Mouse (Mus musculus): Measurements from ENCODE around the gene Naa38.
"Not testable (repeated sequence)": the region's sequence is repeated elsewhere in the genome, so short reads cannot be mapped to it uniquely, and the experiment has no call there.

Naa38 gene

DNA sequence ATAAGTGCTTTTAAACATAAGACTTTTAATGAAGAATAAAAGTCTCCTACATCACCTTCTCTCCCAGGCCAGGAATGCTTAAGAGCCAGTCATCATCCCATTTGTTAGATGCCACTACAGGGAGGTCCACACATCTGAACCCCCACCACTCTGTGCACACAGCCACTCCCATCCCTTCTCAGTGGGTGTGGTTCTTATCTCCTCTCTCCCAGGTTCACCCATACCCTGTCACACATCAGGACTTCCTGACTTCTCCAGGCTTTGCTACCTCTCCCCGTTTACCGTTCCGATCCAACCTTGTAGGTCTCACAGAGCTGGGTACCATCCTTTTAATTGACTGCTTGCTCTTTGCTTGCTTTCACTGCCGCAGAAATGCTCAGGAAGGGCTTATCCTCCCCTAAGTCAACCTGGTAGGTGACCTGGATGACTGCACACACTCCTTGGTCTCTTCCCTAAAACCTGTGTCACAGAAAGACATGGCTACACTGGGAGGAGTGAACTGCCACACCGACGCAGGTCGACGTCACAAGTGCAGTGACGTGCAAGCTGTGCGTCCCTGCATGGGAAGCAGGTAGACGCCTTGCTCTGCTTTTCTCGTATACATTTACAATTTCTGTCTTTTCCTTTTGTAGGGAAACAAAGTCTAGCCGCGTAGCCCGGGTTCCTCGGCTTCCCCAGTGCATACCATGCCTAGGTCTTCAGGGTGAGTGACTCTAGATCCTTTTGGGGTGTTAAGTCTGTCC, 21.9 kb upstream of the Naa38 start:
- DNase-seq: no peak

DNA sequence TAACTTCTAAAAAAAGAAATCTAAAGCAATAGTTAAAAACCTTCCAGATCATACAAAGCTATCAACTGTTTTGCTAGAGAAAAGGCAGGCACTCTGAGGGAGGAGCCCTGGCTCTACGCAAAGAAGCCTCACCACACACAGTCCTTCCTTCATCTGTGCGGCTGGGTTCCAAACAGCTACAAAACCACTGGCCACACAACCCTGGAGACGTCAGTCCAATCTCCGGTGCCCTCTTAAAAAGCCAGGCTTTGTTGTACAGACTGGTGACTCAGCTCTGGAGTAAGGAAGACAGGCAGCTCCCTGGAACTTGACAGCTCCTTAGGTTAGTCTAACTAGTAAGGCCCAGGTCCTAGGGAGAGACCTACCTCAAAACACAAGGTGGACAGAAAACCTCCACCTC, 19.6 kb upstream of the Naa38 start:
- DNase-seq: no peak

DNA sequence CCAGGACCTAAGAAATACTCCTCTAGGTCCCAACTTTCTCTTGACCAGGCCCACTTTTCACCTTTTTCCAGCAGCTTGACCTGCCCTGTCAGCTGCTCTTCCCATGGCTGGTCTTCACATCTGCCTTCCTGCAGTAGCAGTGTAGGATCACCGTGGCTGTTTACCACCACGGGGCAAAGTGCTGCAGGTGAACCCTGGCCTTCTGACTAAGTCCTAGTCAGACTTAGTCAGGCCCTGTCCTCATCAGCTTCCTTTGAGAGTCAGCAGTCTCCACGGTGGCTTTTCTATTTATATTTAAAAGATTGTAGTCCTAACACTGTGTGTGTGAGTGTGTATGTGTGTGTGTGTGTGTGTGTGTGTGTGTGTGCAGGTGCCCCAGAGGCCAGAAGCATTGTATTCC, 17.5 kb upstream of the Naa38 start:
- peak; percentile 77 to 84 for DNase-seq

GRCm38 (mm10) chr11:69379600-69379999, 15.7 kb upstream of the Naa38 start:
- DNase-seq: no peak

DNA sequence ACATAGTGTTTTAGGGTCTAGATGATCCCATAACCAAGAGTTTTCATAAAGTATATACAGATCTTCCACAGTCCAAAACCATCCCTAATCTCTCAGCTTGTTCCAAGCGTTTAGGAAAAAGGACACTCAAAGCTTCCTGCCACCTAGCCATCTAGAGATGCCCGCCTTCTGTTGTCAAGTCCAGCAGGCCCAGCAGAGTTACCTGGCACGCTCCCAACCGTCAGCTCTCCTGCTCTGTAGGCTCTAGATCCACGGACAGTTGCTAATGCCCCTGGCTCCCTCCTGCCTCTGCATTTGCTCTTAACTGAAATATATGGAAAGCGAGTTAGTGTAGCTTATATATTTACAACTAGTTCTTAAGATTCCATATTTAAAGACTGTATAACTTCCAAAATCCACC, 13.9 kb upstream of the Naa38 start:
- DNase-seq: peak in 1 of 2 experiments; percentile 49

DNA sequence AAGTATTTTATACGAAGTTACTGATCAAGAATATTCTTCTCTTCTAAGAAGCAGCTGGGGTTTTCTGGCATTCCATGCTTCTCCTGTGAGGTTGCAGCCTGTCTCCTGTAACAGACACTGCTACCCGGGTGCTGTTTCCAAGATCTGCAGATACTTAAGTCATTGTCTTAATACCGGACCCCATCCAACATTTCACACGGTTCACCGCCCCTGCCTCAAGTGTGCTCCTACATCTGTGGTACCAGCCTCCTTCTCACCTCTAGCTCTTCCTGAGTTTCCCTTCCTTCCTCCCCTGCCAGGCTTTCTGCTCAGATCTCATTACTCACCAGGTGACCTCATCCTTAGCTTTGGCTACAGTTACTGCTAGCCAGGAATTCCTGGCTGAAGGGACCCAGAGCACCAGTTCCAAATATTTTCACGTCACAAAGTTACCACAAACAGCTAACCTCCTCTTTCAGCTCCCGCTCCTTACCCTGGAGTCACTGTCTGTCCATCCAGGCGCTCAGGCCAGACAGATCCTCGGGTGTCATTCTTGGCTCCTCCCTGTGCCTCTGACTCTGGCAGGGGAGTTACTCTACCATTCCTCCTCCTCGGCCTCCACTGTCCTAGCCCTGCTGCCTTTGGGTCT, 12.7 kb upstream of the Naa38 start:
- DNase-seq: peak in 1 of 2 experiments; percentile 28

DNA sequence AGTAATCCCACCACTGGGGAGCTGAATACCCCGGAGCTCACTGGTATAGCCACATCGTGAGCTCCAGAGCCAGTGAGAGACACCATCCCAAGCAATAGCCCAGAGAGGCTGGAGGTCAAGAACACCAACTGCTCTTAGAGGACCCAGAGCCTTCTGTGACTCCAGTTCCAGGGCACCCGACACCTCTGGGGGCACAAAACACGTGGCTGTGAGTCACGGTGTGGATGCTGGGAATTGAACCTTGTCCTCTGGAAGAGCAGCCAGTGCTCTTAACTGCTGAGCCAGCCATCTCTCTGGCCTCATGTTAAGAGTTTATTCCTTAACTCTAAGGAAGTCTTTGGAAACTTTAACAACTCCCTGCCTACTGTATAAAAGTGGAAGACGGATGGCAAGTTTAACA, 10.3 kb upstream of the Naa38 start:
- peak; percentile 89 to 91 for DNase-seq

GRCm38 (mm10) chr11:69386758-69387157, 8.5 kb upstream of the Naa38 start:
- DNase-seq: no peak

GRCm38 (mm10) chr11:69388680-69389079, 6.6 kb upstream of the Naa38 start:
- DNase-seq: no peak

GRCm38 (mm10) chr11:69389531-69390399, 5.5 kb upstream of the Naa38 start:
- peak; percentile 59 to 70 for DNase-seq

GRCm38 (mm10) chr11:69390400-69391034, 4.8 kb upstream of the Naa38 start:
- DNase-seq: peak in 1 of 2 experiments; percentile 74

GRCm38 (mm10) chr11:69394591-69395167, 608 bp upstream of the Naa38 start:
- not testable (repeated sequence) for DNase-seq

DNA sequence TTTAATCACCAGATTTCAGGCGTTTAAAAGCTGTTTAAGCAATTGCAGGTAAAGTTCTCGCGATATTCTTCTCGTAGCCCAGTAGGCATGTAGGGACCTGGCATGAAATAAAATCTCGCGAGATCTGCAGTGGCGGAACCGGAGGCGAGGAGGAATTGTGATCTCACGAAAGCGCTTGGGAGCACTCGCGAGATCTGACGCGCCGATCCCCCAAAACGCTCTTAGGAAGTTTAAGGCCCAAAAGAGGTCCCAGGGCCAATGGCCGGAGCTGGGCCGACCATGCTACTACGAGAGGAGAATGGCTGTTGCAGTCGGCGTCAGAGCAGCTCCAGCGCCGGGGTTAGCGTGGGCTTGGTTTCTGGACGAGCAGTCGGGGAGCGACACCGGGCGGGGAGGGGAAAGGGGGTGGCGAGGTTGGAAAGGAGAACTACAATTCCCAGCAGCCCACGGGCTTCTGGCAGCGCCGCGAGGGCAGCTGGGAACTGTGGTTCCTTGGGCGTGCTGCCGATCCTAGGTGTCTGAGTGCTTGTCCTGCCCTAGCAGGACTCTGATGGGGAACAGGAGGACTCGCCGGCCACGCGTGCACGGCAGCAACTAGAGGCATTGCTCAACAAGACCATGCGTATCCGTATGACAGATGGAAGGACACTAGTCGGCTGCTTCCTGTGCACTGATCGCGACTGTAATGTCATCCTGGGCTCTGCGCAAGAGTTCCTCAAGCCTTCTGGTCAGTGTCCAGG, 517 bp downstream of the Naa38 start:
- peak; percentile 97 to 98 for DNase-seq

GRCm38 (mm10) chr11:69396772-69397171, 1.5 kb downstream of the Naa38 start:
- DNase-seq: peak; percentile 64 to 69

DNA sequence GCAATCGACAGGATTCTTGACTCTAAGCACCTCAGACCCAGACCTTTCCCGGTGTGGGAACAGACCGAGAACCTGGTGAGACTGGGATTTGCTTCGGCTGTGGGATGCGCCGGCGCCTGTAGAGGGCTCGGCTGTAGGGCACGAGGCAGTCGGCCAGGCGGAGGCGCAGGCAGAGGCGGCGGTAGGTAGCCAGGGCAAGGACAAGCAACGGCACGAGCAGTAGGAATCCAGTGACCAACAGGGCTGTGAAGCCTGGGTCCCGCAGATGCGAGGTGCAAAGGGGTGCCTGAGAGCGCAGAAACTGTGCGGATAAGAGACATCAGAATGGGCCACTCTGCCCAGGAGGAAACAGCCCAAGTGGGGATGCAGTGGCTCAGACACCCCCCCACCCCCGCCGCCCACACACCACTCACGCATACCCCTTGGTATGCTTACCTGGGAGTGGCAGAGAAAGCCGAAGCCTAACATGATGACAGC, 2.3 kb downstream of the Naa38 start:
- peak in 1 of 2 experiments; percentile 32 for DNase-seq

GRCm38 (mm10) chr11:69398059-69398458, 2.8 kb downstream of the Naa38 start, which contains the start of gene Tmem88:
Gene Tmem88, minus strand, starts transcription at chr11:69398234.
- peak in 1 of 2 experiments; percentile 48 for DNase-seq

GRCm38 (mm10) chr11:69398486-69399200, 3.4 kb downstream of the Naa38 start:
- DNase-seq: no peak

DNA sequence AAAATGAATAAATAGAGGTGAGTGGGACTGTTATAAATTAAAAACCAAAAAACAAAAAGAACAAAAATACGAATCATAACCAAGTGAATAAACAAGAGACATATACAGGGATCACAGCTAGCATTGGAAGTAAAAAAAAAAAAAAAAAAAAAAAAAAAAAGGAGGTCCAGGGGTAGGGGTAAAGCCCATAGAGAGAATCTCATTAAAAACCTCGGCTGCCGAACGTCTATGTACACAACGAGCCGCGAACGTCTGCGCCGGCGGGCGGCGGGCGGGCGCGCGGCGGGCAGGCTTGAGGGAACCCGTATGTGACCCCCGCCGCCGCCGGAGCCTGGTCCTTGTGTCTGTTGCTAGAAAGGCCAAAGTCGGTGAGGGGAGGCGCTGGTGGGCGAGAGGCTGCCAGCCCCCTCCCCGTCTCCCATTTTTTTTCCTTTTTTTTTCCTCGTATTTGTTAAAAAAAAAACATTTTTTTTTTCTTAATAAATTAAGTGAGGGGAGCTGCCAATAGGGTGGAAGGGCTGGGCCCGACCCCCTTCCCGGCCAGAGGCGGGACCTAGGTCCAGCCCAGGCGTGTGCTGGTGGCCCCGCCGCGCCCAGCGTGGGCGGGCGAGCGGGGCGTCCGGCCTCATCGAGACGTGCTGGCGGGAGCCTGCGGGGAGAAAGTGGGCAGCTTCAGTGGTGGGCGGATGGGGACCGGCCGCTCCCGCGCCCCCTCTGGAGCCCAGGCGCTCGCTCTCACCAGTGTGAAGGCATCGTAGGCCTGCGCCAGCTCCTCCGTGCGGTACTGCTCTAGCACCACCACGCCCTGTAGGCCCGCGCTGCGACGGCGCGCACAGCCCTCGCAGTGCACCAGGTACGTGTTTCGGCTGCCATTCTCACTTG, 4.2 kb downstream of the Naa38 start:
- peak in 1 of 2 experiments; percentile 20 for DNase-seq

GRCm38 (mm10) chr11:69400083-69400850, 5.0 kb downstream of the Naa38 start:
- DNase-seq: peak in 1 of 2 experiments; percentile 21

All from kidney, adult 8-10 months (tissue).